Mouse (Mus musculus) hematopoietic multipotent progenitor cell, adult 10-12 weeks (in vitro differentiated cells): ENCODE measurements around the gene Olfr561. TPM values are rescaled to one million over a fixed set of nuclear protein-coding genes. Genes with fewer than 3 reads are reported as not detected.

Experiments
- polyA plus RNA-seq: library from polyadenylated mRNA; stranded (reverse); fragments of >175 nt; gene quantifications from 2 replicates; pipeline ENCODE4 v1.2.3, GENCODE M21; 2012; ENCODE audit warnings: low replicate concordance

Olfr561 gene
- not detected in 2 replicates for polyA plus RNA-seq

GRCm38 (mm10) chr7:102770921-102771320 lies at the start of gene Olfr561:
Gene Olfr561 (plus strand): TSS chr7:102771221.

GRCm38 (mm10) chr7:102727391-102727790 lies 43.6 kb upstream of the Olfr561 start, which contains the start of gene Olfr559:
Gene Olfr559 (minus strand): TSS chr7:102727491.

GRCm38 (mm10) chr7:102759266-102759665 lies 11.8 kb upstream of the Olfr561 start, which contains the start of the genes Olfr560 and Olfr78:
Gene Olfr560 (minus strand): TSS chr7:102759366.
Gene Olfr78 (minus strand): TSS chr7:102759471.

GRCm38 (mm10) chr7:102803180-102803579 lies 32.2 kb downstream of the Olfr561 start, which contains the start of gene Olfr564:
Gene Olfr564 (plus strand): TSS chr7:102803480.

Other genes with a start within 250 kb of the Olfr561 start
- gene Olfr547, start 236.5 kb upstream of the Olfr561 start, polyA plus RNA-seq: not detected in 2 replicates
- gene Olfr548-ps1, start 230.3 kb upstream of the Olfr561 start, polyA plus RNA-seq: not detected in 2 replicates
- gene Olfr549, start 221.4 kb upstream of the Olfr561 start, polyA plus RNA-seq: not detected in 2 replicates
- gene Trim21, start 205.7 kb upstream of the Olfr561 start, polyA plus RNA-seq: 11.8 and 24.5 TPM in 2 replicates
- gene Olfr550, start 199.8 kb upstream of the Olfr561 start, polyA plus RNA-seq: not detected in 2 replicates
- gene Olfr551, start 179.3 kb upstream of the Olfr561 start, polyA plus RNA-seq: not detected in 2 replicates
- gene Olfr552, start 173.5 kb upstream of the Olfr561 start, polyA plus RNA-seq: not detected in 2 replicates
- gene Olfr553, start 153.0 kb upstream of the Olfr561 start, polyA plus RNA-seq: not detected in 2 replicates
- gene Olfr554, start 132.8 kb upstream of the Olfr561 start, polyA plus RNA-seq: not detected in 2 replicates
- gene Olfr555, start 112.4 kb upstream of the Olfr561 start, polyA plus RNA-seq: not detected in 2 replicates
- gene Olfr556, start 106.3 kb upstream of the Olfr561 start, polyA plus RNA-seq: not detected in 2 replicates
- gene Trim68, start 83.9 kb upstream of the Olfr561 start, polyA plus RNA-seq: 5.2 and 5.8 TPM in 2 replicates
- gene Olfr557, start 75.3 kb upstream of the Olfr561 start, polyA plus RNA-seq: not detected in 2 replicates
- not detected in 2 replicates for gene Olfr558, start 69.0 kb upstream of the Olfr561 start, polyA plus RNA-seq
- not detected in 2 replicates for gene Olfr33, start 52.2 kb upstream of the Olfr561 start, polyA plus RNA-seq
- not detected in 2 replicates for gene Olfr559, start 43.7 kb upstream of the Olfr561 start, polyA plus RNA-seq
- not detected in 2 replicates for gene Olfr560, start 11.9 kb upstream of the Olfr561 start, polyA plus RNA-seq
- not detected in 2 replicates for gene Olfr78, start 11.8 kb upstream of the Olfr561 start, polyA plus RNA-seq
- not detected in 2 replicates for gene Olfr564, start 32.3 kb downstream of the Olfr561 start, polyA plus RNA-seq
- not detected in 2 replicates for gene Olfr566, start 87.5 kb downstream of the Olfr561 start, polyA plus RNA-seq
- not detected in 2 replicates for gene Olfr568, start 105.9 kb downstream of the Olfr561 start, polyA plus RNA-seq
- gene Olfr569, start 119.7 kb downstream of the Olfr561 start, polyA plus RNA-seq: not detected in 2 replicates
- not detected in 2 replicates for gene Olfr570, start 123.4 kb downstream of the Olfr561 start, polyA plus RNA-seq
- not detected in 2 replicates for gene Olfr571, start 146.3 kb downstream of the Olfr561 start, polyA plus RNA-seq
- not detected in 2 replicates for gene Olfr572, start 153.2 kb downstream of the Olfr561 start, polyA plus RNA-seq
- gene Olfr573-ps1, start 171.4 kb downstream of the Olfr561 start, polyA plus RNA-seq: not detected in 2 replicates
- gene Olfr574, start 177.2 kb downstream of the Olfr561 start, polyA plus RNA-seq: not detected in 2 replicates
- not detected in 2 replicates for gene Olfr575, start 187.6 kb downstream of the Olfr561 start, polyA plus RNA-seq
- not detected in 2 replicates for gene Olfr576, start 191.4 kb downstream of the Olfr561 start, polyA plus RNA-seq
- not detected in 2 replicates for gene Olfr577, start 204.7 kb downstream of the Olfr561 start, polyA plus RNA-seq
- not detected in 2 replicates for gene Olfr578, start 218.1 kb downstream of the Olfr561 start, polyA plus RNA-seq